Mouse (Mus musculus): ENCODE measurements around the gene Lipa.

DNA sequence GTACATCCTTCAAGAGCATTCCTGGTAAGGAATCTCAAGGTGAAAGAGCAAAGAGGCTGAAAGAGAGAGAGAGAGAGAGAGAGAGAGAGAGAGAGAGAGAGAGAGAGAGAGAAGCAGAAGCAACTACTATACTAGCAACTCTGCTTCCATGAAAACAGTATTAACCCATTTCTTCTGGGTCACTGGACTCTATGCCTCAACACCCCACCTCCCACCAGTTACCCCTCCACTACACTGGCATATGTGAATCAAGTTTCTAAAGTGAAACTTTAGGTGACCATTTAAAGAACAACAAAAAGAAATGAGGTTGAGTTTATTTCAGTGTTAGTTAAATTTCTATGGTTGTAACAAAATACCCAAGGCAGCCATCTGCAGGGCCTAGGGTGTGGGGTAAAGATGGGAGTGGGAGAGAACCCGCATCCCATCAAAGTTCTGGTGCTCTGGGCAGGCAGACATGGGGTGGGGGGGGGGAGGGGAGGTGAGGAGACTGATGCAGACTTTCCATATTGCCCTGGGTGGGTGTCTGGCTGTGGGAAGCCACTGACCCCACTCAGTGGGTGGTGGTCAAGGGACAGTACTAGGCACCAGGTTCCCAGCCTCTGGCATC lies 39.0 kb upstream of the Lipa start:
- TF ChIP-seq CTCF (conservative IDR thresholded peaks at IDR 0.05; ENCODE audit: insufficient read depth, insufficient read length, low read depth, low read length): no peak
- no peak for TF ChIP-seq POLR2A (IDR thresholded peaks at IDR 0.05; ENCODE audit: low read depth, low read length)

Measured in kidney, adult 2 months (tissue).